Mouse (Mus musculus): ENCODE measurements around the gene Kcnj11.

The Kcnj11 gene

DNA sequence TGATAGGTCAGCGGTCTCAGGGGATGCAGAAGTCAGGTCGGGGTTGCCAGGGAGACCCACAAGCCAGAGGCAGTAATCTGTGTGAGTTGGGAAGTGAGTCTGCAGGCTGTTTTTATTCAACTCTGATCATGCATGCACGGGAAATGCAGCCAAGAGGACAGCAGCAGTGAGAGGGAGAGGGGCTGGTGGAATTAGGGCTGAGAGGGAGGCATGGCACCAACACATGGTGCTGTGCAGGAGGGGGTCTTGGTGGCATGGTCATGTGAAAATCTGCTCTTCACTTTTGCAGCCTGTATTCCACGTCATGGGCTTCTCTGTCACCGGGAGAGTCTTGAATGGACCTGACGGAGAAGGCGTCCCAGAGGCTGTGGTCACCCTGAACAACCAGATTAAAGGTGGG lies 50.6 kb downstream of the Kcnj11 start:
- DNase-seq (ENCODE audit: low read depth, low spot score) = no peak

DNA sequence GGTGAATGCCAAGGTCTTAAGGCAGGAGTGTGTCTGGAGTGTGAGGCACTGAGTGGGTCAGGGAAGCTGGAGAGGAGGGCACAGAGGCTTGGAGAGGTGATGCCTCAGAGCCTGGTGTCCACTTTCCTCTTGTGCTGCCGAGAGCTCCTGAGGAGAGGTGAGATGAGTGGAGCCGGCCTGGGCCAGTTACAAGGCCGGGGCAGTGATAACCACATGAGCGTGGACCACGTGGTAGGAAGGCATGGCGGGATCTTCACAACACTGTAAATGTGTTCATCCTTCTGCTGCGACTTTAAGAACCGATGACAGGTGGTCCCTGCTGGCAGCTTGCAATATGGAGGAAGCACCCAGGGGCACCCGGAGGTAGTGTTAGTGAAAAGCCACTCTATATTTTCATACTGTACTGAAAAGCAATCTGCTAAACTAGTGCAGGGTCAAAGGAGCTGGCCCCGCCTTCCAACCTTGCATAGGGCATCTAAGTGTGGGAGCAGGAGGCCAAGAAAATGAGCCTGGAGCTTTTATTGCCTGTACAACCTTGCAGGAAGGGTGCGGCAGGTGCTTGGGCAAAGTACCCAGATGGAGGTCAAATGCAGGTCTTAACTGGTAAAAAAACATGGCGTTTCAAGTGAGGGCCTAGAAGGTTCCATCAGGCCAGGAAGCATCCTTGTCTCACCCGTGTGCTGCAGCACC lies 52.5 kb downstream of the Kcnj11 start:
- no peak for DNase-seq (ENCODE audit: low read depth, low spot score)

DNA sequence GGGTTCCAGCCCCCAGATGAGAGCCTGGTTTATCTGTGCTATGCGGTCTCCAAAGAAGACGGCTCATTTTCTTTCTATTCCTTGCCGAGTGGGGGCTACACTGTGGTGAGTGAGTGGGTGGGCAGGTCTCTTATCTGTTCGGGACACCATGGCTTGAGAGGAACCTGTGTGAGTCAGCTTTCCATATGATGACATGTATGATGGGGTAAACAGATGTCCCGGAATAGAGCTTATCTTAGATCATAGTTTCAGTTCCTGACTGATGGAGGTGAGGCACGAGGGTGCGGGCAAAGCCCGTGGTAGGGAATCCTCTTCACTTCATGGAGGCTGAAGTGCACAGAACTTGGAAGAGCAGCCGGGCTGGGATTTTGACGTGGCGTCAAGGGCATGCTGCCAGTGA lies 54.7 kb downstream of the Kcnj11 start:
- no peak for DNase-seq (ENCODE audit: low read depth, low spot score)

DNA sequence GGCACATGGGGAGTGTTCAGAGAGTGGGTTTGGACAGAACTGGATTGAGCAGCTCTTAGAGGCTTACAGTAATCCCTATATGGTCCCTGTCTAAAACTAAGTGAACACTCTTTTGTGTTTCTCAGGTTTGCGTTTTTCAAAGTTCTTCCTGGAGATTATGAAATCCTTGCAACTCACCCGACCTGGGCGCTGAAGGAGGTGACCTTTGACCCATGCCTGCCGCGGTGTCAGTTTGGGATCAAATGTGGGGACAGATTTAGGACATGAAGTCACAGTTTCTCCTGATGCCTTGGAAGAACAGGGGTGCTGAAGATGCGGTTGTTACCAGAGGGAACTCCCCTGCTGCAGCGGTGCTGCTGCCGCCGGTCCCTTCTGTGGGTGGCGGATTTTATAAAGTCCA lies 56.5 kb downstream of the Kcnj11 start:
- no peak for DNase-seq (ENCODE audit: low read depth, low spot score)
